Mouse (Mus musculus) intestine, embryonic 14.5 days (tissue): ENCODE data around the gene Rmnd5b. TPM values are rescaled to one million over a fixed set of nuclear protein-coding genes. Genes with fewer than 3 reads are reported as not detected.
A peak's percentile ranks its signal among the peaks of the same experiment; 100 is the strongest.
"Not testable (repeated sequence)": the region's sequence is repeated elsewhere in the genome, so short reads cannot be mapped to it uniquely, and the experiment has no call there.

ENCODE experiments used
- ATAC-seq: fragments of 200-750 bp; cut with Nextera tagmentation; replicated peaks from 2 replicates; pipeline ENCODE4 v1.8.0; 2017; ENCODE audit warnings: low read depth, moderate number of reproducible peaks, moderate TSS enrichment, moderate library complexity; ENCODE audit not compliant: low FRiP score, low TSS enrichment
- DNase-seq: peaks from one replicate; pipeline ENCODE4 v3.0.0-alpha.2; 2018; ENCODE audit warnings: low spot score
- H3K27ac ChIP-seq: fragments of 300-500 bp; sonication (generic); 2 replicates; pipeline ENCODE4 v1.5.1; 2014; ENCODE audit warnings: low read depth, mild to moderate bottlenecking, control low read depth
- H3K27me3 ChIP-seq: fragments of 300-500 bp; sonication (generic); replicated peaks from 2 replicates; pipeline ENCODE4 v1.6.1; 2014; ENCODE audit warnings: low read length, control low read depth; ENCODE audit not compliant: control insufficient read depth, insufficient read depth
- H3K36me3 ChIP-seq: fragments of 300-500 bp; sonication (generic); 2 replicates; pipeline ENCODE4 v1.6.1; 2014; ENCODE audit warnings: low read length, control low read depth; ENCODE audit not compliant: control insufficient read depth, insufficient read depth
- H3K4me1 ChIP-seq: fragments of 300-500 bp; sonication (generic); replicated peaks from 2 replicates; pipeline ENCODE4 v1.6.1; 2014; ENCODE audit warnings: low read length, control low read depth, mixed read lengths; ENCODE audit not compliant: control insufficient read depth, insufficient read depth
- H3K4me2 ChIP-seq: fragments of 300-500 bp; sonication (generic); 2 replicates; pipeline ENCODE4 v1.6.1; 2014; ENCODE audit warnings: low read length
- H3K4me3 ChIP-seq: fragments of 300-500 bp; sonication (generic); 2 replicates; pipeline ENCODE4 v1.5.1; 2014; ENCODE audit warnings: low read depth, low read length, control low read depth, mixed read lengths
- H3K9ac ChIP-seq: fragments of 300-500 bp; sonication (generic); 2 replicates; pipeline ENCODE4 v1.6.1; 2014; ENCODE audit warnings: mild to moderate bottlenecking, low read length
- H3K9me3 ChIP-seq: fragments of 300-500 bp; sonication (generic); 2 replicates; pipeline ENCODE4 v1.6.1; 2016; ENCODE audit warnings: low read length, control low read depth; ENCODE audit not compliant: control insufficient read depth
- WGBS: fragments of 180-500 bp; shearing (Covaris S2); extraction: QIAGEN DNeasy Blood & Tissue Kit; methylation state at CpG from one replicate; pipeline ENCODE4 v1.1.7; 2014; 5-methylcytosine and 5-hydroxymethylcytosine counted together
- polyA plus RNA-seq: library from polyadenylated mRNA; unstranded; fragments of >200 nt; fragmentation: Nextera tagmentation; extraction: Ambion mirVana; gene quantifications from 2 replicates; pipeline ENCODE4 v1.2.1, GENCODE M21; 2014

Rmnd5b gene
- polyA plus RNA-seq, 1 experiment from 2014 or later = 42.7 TPM

- Histone ChIP-seq H3K4me2 (peak overlapping the region; percentile 71), H3K9me3 (no peaks in the 10 kb centered on the region), H3K36me3 (no peaks in the 10 kb centered on the region), H3K4me1 (peaks cover 13% of the 10 kb centered on the region), H3K27me3 (no peaks in the 10 kb centered on the region), H3K27ac (peak overlapping the region; percentile 62; the same call in 1 of the 2 replicates), H3K4me3 (peak overlapping the region; percentile 79), H3K9ac (peak overlapping the region; percentile 56)
- ATAC-seq (no peak), DNase-seq (no peak)
- WGBS = 17% methylated on average over 6 of the region's 6 CpGs
Measured at GRCm38 (mm10) chr11:51635127-51635524, 570 bp downstream of the Rmnd5b start.

- H3K4me2 ChIP-seq = no peak overlapping the region
- no peaks in the 10 kb centered on the region for H3K27me3 ChIP-seq
- H3K9me3 ChIP-seq = no peaks in the 10 kb centered on the region
- 89% methylated on average over 3 of the region's 3 CpGs for WGBS
- H3K4me1 ChIP-seq = peaks cover 13% of the 10 kb centered on the region
- no peak overlapping the region for H3K9ac ChIP-seq
- DNase-seq (no peak), ATAC-seq (no peak)
- H3K27ac ChIP-seq = no peak overlapping the region
- H3K36me3 ChIP-seq = peaks cover 7% of the 10 kb centered on the region; the same call in 1 of the 2 replicates
- no peak overlapping the region for H3K4me3 ChIP-seq
Measured at GRCm38 (mm10) chr11:51633721-51634120, 2.0 kb downstream of the Rmnd5b start.

GRCm38 (mm10) chr11:51633200-51633599 is 2.5 kb downstream of the Rmnd5b start:
- H3K4me2 ChIP-seq, H3K27ac ChIP-seq, H3K9ac ChIP-seq, H3K4me3 ChIP-seq, DNase-seq, H3K9me3 ChIP-seq, ATAC-seq, H3K36me3 ChIP-seq, H3K27me3 ChIP-seq: not testable (repeated sequence)
- H3K4me1 ChIP-seq = peaks cover 12% of the 10 kb centered on the region
- WGBS = 93% methylated on average over 7 of the region's 7 CpGs

- Histone ChIP-seq H3K27ac (no peak overlapping the region), H3K4me3 (no peak overlapping the region), H3K27me3 (no peaks in the 10 kb centered on the region), H3K9ac (no peak overlapping the region), H3K4me1 (peaks cover 6% of the 10 kb centered on the region), H3K4me2 (no peak overlapping the region), H3K36me3 (peaks cover 18% of the 10 kb centered on the region), H3K9me3 (no peaks in the 10 kb centered on the region)
- WGBS = 83% methylated on average over 6 of the region's 6 CpGs
- no peak for DNase-seq
- ATAC-seq = no peak
Measured at GRCm38 (mm10) chr11:51632130-51632753, 3.5 kb downstream of the Rmnd5b start.

- no peaks in the 10 kb centered on the region for H3K4me1 ChIP-seq
- H3K27me3 ChIP-seq = no peaks in the 10 kb centered on the region
- H3K9ac ChIP-seq = no peak overlapping the region
- WGBS = 79% methylated on average over 15 of the region's 15 CpGs
- DNase-seq = no peak
- no peak overlapping the region for H3K4me3 ChIP-seq
- no peak overlapping the region for H3K4me2 ChIP-seq
- peaks cover 40% of the 10 kb centered on the region for H3K36me3 ChIP-seq
- no peak for ATAC-seq
- H3K9me3 ChIP-seq = no peaks in the 10 kb centered on the region
- no peak overlapping the region for H3K27ac ChIP-seq
Measured at GRCm38 (mm10) chr11:51629651-51630314, 5.9 kb downstream of the Rmnd5b start.

- Histone ChIP-seq H3K27me3 (no peaks in the 10 kb centered on the region), H3K36me3 (peaks cover 59% of the 10 kb centered on the region), H3K9ac (no peak overlapping the region), H3K4me1 (no peaks in the 10 kb centered on the region), H3K4me2 (no peak overlapping the region), H3K9me3 (no peaks in the 10 kb centered on the region), H3K27ac (no peak overlapping the region), H3K4me3 (no peak overlapping the region)
- WGBS = 83% methylated on average over 8 of the region's 8 CpGs
- ATAC-seq (no peak), DNase-seq (no peak)
Measured at GRCm38 (mm10) chr11:51627907-51628306, 7.8 kb downstream of the Rmnd5b start.

GRCm38 (mm10) chr11:51627425-51627824 is 8.3 kb downstream of the Rmnd5b start:
- WGBS = 94% methylated on average over 9 of the region's 9 CpGs
- DNase-seq (no peak), ATAC-seq (no peak)
- Histone ChIP-seq H3K27ac (no peak overlapping the region), H3K4me3 (no peak overlapping the region), H3K4me1 (no peaks in the 10 kb centered on the region), H3K4me2 (no peak overlapping the region), H3K9ac (no peak overlapping the region), H3K36me3 (peaks cover 64% of the 10 kb centered on the region), H3K27me3 (no peaks in the 10 kb centered on the region), H3K9me3 (no peaks in the 10 kb centered on the region)

GRCm38 (mm10) chr11:51625187-51625820 is 10.4 kb downstream of the Rmnd5b start:
- Histone ChIP-seq H3K4me3 (no peak overlapping the region), H3K4me2 (no peak overlapping the region), H3K27me3 (no peaks in the 10 kb centered on the region), H3K4me1 (0 out of 2 replicates have a peak, but pooled peaks cover 6% of the 10 kb centered on the region), H3K36me3 (peaks cover 73% of the 10 kb centered on the region), H3K9ac (no peak overlapping the region), H3K9me3 (no peaks in the 10 kb centered on the region), H3K27ac (no peak overlapping the region)
- 80% methylated on average over 5 of the region's 5 CpGs for WGBS
- ATAC-seq (no peak), DNase-seq (no peak)
